Mouse (Mus musculus) CD8-positive naive resting alpha-beta T cell, adult 2 months (primary cell): ENCODE measurements around the gene Vps51.
"Not testable (repeated sequence)": the region's sequence is repeated elsewhere in the genome, so short reads cannot be mapped to it uniquely, and the experiment has no call there.

ENCODE experiments used
- DNase-seq, 2 experiments: peaks; one replicate each; pipeline ENCODE4 v3.0.0; 2022; ENCODE audit warnings: low read depth in 2 of 2, low spot score in 2 of 2

Gene Vps51

GRCm38 (mm10) chr19:6048681-6049410 is 28.2 kb downstream of the Vps51 start:
- no peak for DNase-seq

GRCm38 (mm10) chr19:6047899-6048166 is 29.2 kb downstream of the Vps51 start:
- no peak for DNase-seq

GRCm38 (mm10) chr19:6047154-6047898 is 29.7 kb downstream of the Vps51 start:
- no peak for DNase-seq

GRCm38 (mm10) chr19:6046294-6047153 is 30.5 kb downstream of the Vps51 start, which contains the start of gene Syvn1:
TSS of gene Syvn1 (plus strand) at chr19:6046576.
- DNase-seq = peak; percentile 80 to 88

DNA sequence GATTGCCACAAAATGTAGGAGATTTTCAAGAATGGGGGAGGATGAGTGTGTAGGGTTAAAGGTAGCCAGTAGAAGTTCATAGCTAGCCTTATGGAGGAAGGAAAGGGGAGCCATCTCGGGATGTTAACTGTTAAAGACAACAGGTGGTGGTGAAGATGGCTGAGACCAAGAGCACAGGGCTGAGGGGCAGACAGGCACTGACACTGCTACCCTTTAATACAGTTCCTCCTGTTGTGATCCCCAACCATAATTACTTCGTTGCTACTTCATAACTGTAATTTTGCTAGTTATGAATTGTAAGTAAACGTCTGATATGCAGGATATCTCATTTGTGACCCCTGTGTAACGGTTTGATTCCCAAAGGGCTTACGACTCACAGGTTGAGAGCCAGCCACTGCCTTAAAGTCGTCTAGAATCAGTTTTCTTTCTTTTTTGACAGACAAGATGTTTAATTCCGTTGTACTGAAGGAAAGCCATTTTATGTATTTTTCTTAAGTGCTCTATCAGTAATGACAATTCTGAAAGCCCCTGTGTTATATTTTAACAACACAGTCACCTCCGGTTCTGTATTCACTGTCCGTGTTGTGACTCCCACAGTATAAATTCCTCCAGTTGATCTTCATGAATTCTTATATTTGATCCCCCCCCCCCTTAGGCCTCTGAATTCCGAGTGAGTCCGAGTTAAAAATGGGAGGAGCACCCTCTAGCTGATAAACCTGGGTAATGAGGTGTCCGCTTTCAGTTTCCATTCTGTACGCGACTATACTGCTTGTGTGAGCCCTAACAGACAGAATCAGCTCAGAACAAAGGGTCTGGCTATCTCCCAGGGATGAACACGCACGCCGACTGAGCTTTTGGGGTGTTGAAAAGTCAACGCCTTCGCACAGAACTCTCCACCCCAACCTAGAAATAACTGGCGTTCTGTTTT is 31.4 kb downstream of the Vps51 start:
- DNase-seq = no peak

GRCm38 (mm10) chr19:6044102-6044501 is 32.9 kb downstream of the Vps51 start:
- not testable (repeated sequence) for DNase-seq

- no peak for DNase-seq
Measured at GRCm38 (mm10) chr19:6042293-6042692, 34.7 kb downstream of the Vps51 start.

GRCm38 (mm10) chr19:6040002-6040401 is 37.0 kb downstream of the Vps51 start:
- no peak for DNase-seq

- DNase-seq = no peak
Measured at GRCm38 (mm10) chr19:6038326-6038725, 38.7 kb downstream of the Vps51 start.

GRCm38 (mm10) chr19:6037695-6038094 is 39.3 kb downstream of the Vps51 start:
- DNase-seq = no peak

- no peak for DNase-seq
Measured at GRCm38 (mm10) chr19:6035966-6036585, 41.0 kb downstream of the Vps51 start.

DNA sequence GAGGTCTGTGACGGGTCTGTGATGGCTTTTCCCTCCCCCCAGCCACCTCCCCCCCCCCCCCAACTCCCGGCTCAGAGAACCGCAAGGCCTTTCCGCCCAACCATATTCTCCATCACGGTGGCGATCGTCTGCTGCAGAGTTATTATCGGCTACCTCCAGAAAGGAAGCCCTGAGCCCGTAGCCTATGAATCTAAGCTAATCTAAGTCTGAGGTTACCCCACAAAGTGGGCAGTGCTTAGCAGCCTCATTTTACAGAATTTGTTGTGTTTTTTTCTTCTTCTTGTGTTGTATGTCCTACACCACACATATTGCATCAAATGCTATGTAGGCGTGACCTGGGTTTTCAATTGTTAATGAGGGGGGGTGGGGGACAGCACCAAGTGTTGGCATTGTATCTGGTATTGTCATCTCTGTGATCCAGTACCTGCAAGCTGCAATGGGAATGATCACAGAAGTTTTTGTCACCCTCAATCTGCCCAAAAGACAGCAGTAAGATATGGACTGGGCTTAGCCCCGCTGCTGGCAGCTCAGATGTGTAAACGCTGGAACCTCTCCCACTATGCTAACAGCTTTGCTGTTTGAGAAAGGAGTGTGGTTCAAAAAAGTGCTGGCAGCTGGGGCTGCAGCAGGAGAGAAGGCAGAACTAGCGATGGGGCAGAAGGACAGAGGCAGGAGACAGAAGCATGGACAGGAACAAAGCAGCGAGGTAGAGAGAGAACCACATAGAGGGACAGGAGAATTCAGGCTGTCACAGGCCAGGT is 46.3 kb downstream of the Vps51 start:
- no peak for DNase-seq

GRCm38 (mm10) chr19:6029426-6029825 is 47.6 kb downstream of the Vps51 start:
- no peak for DNase-seq

- DNase-seq = no peak
Measured at GRCm38 (mm10) chr19:6028991-6029390, 48.0 kb downstream of the Vps51 start.

DNA sequence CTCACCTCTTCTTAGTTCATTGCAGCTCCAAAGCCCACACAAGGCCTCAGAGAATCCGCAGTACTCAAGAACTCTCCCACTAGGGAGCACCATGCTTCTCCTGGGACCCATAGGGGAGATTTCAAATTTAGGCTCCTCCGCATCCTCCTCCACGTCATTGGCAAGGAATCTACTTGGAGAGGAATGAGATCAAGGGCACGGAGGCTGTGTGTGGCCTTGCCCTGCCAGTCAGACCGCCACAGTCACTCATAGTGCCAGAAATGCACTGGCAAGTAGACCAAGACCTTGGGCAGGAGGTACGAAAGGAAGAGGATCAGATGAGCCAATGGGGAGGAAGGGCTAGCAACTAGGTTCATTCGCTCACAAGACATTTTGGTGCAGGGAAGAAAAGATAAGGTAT is 53.1 kb downstream of the Vps51 start:
- DNase-seq = no peak

GRCm38 (mm10) chr19:6023059-6023458 is 54.0 kb downstream of the Vps51 start:
- no peak for DNase-seq

DNA sequence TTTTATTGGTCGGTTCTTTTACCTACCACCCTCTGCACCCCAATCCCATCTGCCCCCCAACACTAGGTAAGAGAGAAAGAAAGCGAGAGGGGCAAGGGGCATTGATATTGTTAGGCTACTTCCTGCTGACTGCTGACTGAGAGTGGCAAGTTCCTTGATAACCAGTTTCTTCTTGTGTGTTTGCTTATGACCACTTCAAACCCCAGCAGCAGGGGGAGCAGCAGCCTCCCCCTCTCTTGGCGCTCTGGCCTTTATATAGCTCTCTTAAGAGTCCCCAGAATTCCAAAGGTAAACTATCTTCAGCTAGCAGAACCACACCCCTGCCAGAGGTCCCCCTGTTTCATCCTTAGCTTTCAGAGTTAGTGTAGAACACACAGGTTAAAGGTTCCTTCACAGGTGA is 56.8 kb downstream of the Vps51 start:
- DNase-seq = no peak

DNA sequence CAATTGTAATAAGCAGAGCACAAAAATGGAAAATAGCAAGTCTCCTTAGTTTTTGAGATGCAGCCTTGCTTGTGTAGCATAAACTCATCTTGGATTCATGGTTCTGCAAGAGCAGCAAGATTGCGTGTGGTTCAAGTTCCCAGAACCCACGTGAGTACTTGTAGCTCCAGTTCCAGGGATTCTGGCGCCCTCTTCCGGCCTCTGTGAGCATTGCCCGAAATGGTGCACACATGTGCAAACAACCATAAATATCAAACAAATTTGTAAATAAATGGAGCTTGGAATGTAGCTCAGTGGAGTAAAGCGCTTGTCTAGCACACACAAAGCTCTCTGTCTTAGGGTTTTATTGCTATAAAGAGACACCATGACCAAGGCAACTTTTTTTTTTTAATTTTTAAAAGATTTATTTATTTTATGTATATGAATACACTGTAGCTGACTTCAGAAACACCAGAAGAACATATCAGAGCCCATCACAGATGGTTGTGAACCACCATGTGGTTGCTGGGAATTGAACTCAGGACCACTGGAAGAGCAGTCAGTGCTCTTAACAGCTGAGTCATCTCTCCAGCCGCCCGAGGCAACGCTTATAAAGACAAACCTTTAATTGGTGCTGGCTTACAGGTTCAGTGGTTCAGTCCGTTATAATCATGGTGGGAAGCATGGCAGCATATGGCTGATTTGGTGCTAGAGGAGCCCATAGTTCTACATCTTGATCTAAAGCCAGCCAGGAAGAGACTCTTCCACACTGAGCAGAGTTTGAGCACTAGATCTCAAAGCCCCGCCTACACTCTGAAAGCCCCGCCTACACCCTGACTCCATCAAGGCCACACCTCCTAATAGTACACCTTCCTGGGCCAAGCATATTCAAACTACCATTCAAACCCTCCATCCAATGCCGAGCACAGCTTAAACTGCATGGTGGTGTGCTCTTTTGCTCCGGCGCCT is 58.6 kb downstream of the Vps51 start:
- DNase-seq = peak; percentile 82 to 92
